Mouse (Mus musculus): Measurements from ENCODE around the gene Dlg4. TPM values are rescaled to one million over a fixed set of nuclear protein-coding genes. Genes with fewer than 3 reads are reported as not detected.

Gene Dlg4
- 25.6 and 32.7 TPM in 2 replicates for polyA plus RNA-seq (2015; fragmentation: Nextera tagmentation; extraction: Ambion mirVana)

DNA sequence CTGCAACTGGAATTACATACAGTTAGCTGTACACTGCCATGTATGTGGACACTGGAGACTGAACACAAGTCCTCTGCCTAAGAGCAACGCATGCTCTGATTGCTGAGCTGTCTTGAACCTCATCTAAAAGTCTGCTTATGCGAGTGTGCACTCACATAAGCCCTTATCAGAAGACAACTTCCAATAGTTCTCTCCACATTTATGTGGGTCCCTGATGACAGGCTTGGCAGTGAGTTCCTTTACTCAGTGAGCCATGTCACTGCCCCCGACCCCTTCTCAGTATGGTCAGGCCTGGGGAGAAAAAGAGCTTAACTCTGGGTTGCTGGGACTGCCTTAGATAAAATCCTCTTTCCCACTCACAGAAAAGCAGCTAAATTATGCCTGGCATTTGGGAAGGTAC, at the start of gene Dlg4:
TSS of gene Dlg4 (plus strand) at position 274 of the 400 bp plus-strand sequence.
- ATAC-seq, result no peak
- 62% methylated on average over 3 of the region's 3 CpGs for WGBS
- Histone ChIP-seq H3K4me3 (replicated peaks; ENCODE audit: low read length) (peak within 1 kb of the TSS; percentile 72), H3K27me3 (replicated peaks; ENCODE audit: control insufficient read depth, insufficient read depth, low read length) (no peaks in the 10 kb centered on the region), H3K4me1 (replicated peaks; ENCODE audit: control insufficient read depth, insufficient read depth, low read length) (peaks cover 47% of the 10 kb centered on the region), H3K9me3 (ENCODE audit: control insufficient read depth, low read length) (no peaks in the 10 kb centered on the region), H3K36me3 (ENCODE audit: control insufficient read depth, insufficient read depth) (peaks cover 1% of the 10 kb centered on the region), H3K27ac (ENCODE audit: low read length) (peak within 1 kb of the TSS; percentile 95), H3K4me2 (ENCODE audit: low read length) (peak within 1 kb of the TSS; percentile 83), H3K9ac (replicated peaks; ENCODE audit: low read depth, low read length) (peak within 1 kb of the TSS; percentile 92)

DNA sequence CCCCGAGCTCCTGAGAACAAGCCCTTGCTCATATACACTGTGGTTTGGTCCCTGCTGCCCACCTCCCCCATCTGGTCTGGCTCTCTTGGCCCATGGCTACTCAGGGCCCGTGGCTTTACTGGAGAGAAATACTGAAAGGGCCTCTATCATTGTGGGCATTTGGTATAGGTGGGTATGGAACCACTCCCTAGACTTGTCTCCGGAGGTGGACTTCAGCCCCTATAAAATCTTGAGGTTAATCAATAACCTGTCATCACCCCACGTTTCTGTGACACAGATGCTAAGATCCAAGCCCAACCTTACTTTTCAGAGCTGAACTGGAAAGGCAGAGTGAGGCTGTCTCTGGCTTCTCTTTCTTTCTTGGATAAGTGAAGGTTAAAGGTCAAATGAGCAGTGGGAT, 47.9 kb upstream of the Dlg4 start:
- Histone ChIP-seq H3K4me2 (ENCODE audit: low read length) (no peak overlapping the region), H3K4me3 (replicated peaks; ENCODE audit: low read length) (no peak overlapping the region), H3K27ac (ENCODE audit: low read length) (no peak overlapping the region), H3K27me3 (replicated peaks; ENCODE audit: control insufficient read depth, insufficient read depth, low read length) (peaks cover 36% of the 10 kb centered on the region), H3K36me3 (ENCODE audit: control insufficient read depth, insufficient read depth) (peaks cover 33% of the 10 kb centered on the region), H3K9me3 (ENCODE audit: control insufficient read depth, low read length) (no peaks in the 10 kb centered on the region), H3K9ac (replicated peaks; ENCODE audit: low read depth, low read length) (no peak overlapping the region), H3K4me1 (replicated peaks; ENCODE audit: control insufficient read depth, insufficient read depth, low read length) (peaks cover 6% of the 10 kb centered on the region)
- 90% methylated on average over 4 of the region's 4 CpGs for WGBS
- ATAC-seq, result no peak

- ATAC-seq, result no peak
- H3K27ac ChIP-seq (ENCODE audit: low read length), result no peak overlapping the region
- H3K4me3 ChIP-seq (replicated peaks; ENCODE audit: low read length), result no peak overlapping the region
- peaks cover 45% of the 10 kb centered on the region for H3K36me3 ChIP-seq (ENCODE audit: control insufficient read depth, insufficient read depth)
- no peak overlapping the region for H3K9ac ChIP-seq (replicated peaks; ENCODE audit: low read depth, low read length)
- 87% methylated on average over 6 of the region's 6 CpGs for WGBS
- H3K4me1 ChIP-seq (replicated peaks; ENCODE audit: control insufficient read depth, insufficient read depth, low read length), result peaks cover 6% of the 10 kb centered on the region
- peaks cover 27% of the 10 kb centered on the region for H3K27me3 ChIP-seq (replicated peaks; ENCODE audit: control insufficient read depth, insufficient read depth, low read length)
- H3K9me3 ChIP-seq (ENCODE audit: control insufficient read depth, low read length), result no peaks in the 10 kb centered on the region
- no peak overlapping the region for H3K4me2 ChIP-seq (ENCODE audit: low read length)
These were observed 46.5 kb upstream of the Dlg4 start for GRCm38 (mm10) chr11:69970222-69970621.

DNA sequence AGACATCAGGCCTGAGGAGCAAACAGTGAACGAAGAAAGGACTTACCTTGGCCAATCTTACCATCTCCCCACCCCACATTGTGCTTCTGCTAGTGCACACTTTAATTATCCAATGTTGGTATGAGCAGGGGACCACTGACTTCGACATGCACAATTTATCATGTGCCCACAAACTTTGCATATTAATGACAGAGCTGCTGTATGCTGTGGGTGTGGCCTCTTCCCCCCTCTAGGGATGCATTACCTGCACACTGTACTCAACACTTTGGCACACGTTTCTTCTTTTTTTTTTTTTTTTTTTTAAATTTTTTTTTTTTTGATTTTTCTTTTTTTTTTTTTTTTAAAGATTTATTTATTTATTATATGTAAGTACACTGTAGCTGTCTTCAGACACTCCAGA, 46.0 kb upstream of the Dlg4 start:
- H3K9ac ChIP-seq (replicated peaks; ENCODE audit: low read depth, low read length), result no peak overlapping the region
- no peak overlapping the region for H3K4me3 ChIP-seq (replicated peaks; ENCODE audit: low read length)
- H3K4me1 ChIP-seq (replicated peaks; ENCODE audit: control insufficient read depth, insufficient read depth, low read length), result peaks cover 6% of the 10 kb centered on the region
- no peak overlapping the region for H3K27ac ChIP-seq (ENCODE audit: low read length)
- peaks cover 23% of the 10 kb centered on the region for H3K27me3 ChIP-seq (replicated peaks; ENCODE audit: control insufficient read depth, insufficient read depth, low read length)
- WGBS, result 83% methylated on average over 3 of the region's 3 CpGs
- H3K4me2 ChIP-seq (ENCODE audit: low read length), result no peak overlapping the region
- no peaks in the 10 kb centered on the region for H3K9me3 ChIP-seq (ENCODE audit: control insufficient read depth, low read length)
- no peak for ATAC-seq
- peaks cover 45% of the 10 kb centered on the region for H3K36me3 ChIP-seq (ENCODE audit: control insufficient read depth, insufficient read depth)

GRCm38 (mm10) chr11:69974907-69975306, 41.8 kb upstream of the Dlg4 start:
- Histone ChIP-seq H3K4me1 (replicated peaks; ENCODE audit: control insufficient read depth, insufficient read depth, low read length) (peaks cover 8% of the 10 kb centered on the region), H3K4me3 (replicated peaks; ENCODE audit: low read length) (no peak overlapping the region), H3K9ac (replicated peaks; ENCODE audit: low read depth, low read length) (no peak overlapping the region), H3K4me2 (ENCODE audit: low read length) (no peak overlapping the region), H3K27me3 (replicated peaks; ENCODE audit: control insufficient read depth, insufficient read depth, low read length) (no peaks in the 10 kb centered on the region), H3K36me3 (ENCODE audit: control insufficient read depth, insufficient read depth) (peaks cover 32% of the 10 kb centered on the region), H3K27ac (ENCODE audit: low read length) (no peak overlapping the region), H3K9me3 (ENCODE audit: control insufficient read depth, low read length) (no peaks in the 10 kb centered on the region)
- 96% methylated on average over 2 of the region's 2 CpGs for WGBS
- ATAC-seq, result no peak

GRCm38 (mm10) chr11:69976271-69976670, 40.5 kb upstream of the Dlg4 start:
- 87% methylated on average over 4 of the region's 4 CpGs for whole genome bisulfite sequencing
- peaks cover 8% of the 10 kb centered on the region for H3K4me1 ChIP-seq (replicated peaks; ENCODE audit: control insufficient read depth, insufficient read depth, low read length)
- no peak for ATAC-seq
- peaks cover 25% of the 10 kb centered on the region for H3K36me3 ChIP-seq (ENCODE audit: control insufficient read depth, insufficient read depth)
- no peak overlapping the region for H3K27ac ChIP-seq (ENCODE audit: low read length)
- no peaks in the 10 kb centered on the region for H3K27me3 ChIP-seq (replicated peaks; ENCODE audit: control insufficient read depth, insufficient read depth, low read length)
- no peak overlapping the region for H3K4me2 ChIP-seq (ENCODE audit: low read length)
- H3K9ac ChIP-seq (replicated peaks; ENCODE audit: low read depth, low read length), result no peak overlapping the region
- H3K9me3 ChIP-seq (ENCODE audit: control insufficient read depth, low read length), result no peaks in the 10 kb centered on the region
- H3K4me3 ChIP-seq (replicated peaks; ENCODE audit: low read length), result no peak overlapping the region

DNA sequence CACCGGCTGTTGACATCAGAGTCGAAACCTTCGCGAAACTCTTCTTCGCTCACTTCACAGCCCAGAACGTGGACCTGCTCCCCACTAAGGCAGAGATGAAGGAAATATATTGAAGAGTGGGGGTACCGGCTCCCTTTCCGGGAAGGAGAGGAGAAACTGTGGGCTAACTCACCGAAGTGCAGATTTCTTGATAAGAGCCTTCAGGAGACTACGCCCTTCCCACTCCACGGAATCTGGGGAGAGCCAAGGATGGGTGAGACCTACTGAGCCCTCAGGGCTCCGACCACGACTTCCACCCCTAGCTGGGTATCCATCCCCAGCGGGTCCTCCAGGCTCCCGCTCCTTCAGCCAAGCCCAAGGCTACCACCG, 36.9 kb upstream of the Dlg4 start:
- Histone ChIP-seq H3K9me3 (ENCODE audit: control insufficient read depth, low read length) (no peaks in the 10 kb centered on the region), H3K36me3 (ENCODE audit: control insufficient read depth, insufficient read depth) (peaks cover 9% of the 10 kb centered on the region), H3K27ac (ENCODE audit: low read length) (peak overlapping the region; percentile 98), H3K27me3 (replicated peaks; ENCODE audit: control insufficient read depth, insufficient read depth, low read length) (no peaks in the 10 kb centered on the region), H3K4me2 (ENCODE audit: low read length) (peak overlapping the region; percentile 77), H3K4me1 (replicated peaks; ENCODE audit: control insufficient read depth, insufficient read depth, low read length) (peaks cover 30% of the 10 kb centered on the region), H3K4me3 (replicated peaks; ENCODE audit: low read length) (peak overlapping the region; percentile 73), H3K9ac (replicated peaks; ENCODE audit: low read depth, low read length) (peak overlapping the region; percentile 74)
- 3% methylated on average over 16 of the region's 16 CpGs for WGBS
- ATAC-seq, result no peak

- Histone ChIP-seq H3K4me2 (ENCODE audit: low read length) (peak overlapping the region; percentile 77), H3K4me1 (replicated peaks; ENCODE audit: control insufficient read depth, insufficient read depth, low read length) (peaks cover 30% of the 10 kb centered on the region), H3K27me3 (replicated peaks; ENCODE audit: control insufficient read depth, insufficient read depth, low read length) (no peaks in the 10 kb centered on the region), H3K27ac (ENCODE audit: low read length) (peak overlapping the region; percentile 98), H3K36me3 (ENCODE audit: control insufficient read depth, insufficient read depth) (peaks cover 14% of the 10 kb centered on the region), H3K9ac (replicated peaks; ENCODE audit: low read depth, low read length) (peak overlapping the region; percentile 80), H3K4me3 (replicated peaks; ENCODE audit: low read length) (peak overlapping the region; percentile 73), H3K9me3 (ENCODE audit: control insufficient read depth, low read length) (no peaks in the 10 kb centered on the region)
- ATAC-seq, result peak; percentile 93
- under 1% methylated on average over 39 of the region's 60 CpGs for WGBS
These were observed 36.3 kb upstream of the Dlg4 start for GRCm38 (mm10) chr11:69980196-69981140.

- under 1% methylated on average over 43 of the region's 43 CpGs for WGBS
- peak within 1 kb of the TSS; percentile 98 for H3K27ac ChIP-seq (ENCODE audit: low read length)
- ATAC-seq, result no peak; the same call in 1 of the 2 replicates
These were observed 35.5 kb upstream of the Dlg4 start, which contains the start of gene Ctdnep1 for GRCm38 (mm10) chr11:69981141-69981762. Gene Ctdnep1 (plus strand): TSS chr11:69981156.

More at GRCm38 (mm10) chr11:69981141-69981762, 35.5 kb upstream of the Dlg4 start, which contains the start of gene Ctdnep1:
- Histone ChIP-seq H3K4me2 (ENCODE audit: low read length) (peak within 1 kb of the TSS; percentile 77), H3K4me3 (replicated peaks; ENCODE audit: low read length) (peak within 1 kb of the TSS; percentile 73), H3K36me3 (ENCODE audit: control insufficient read depth, insufficient read depth) (peaks cover 17% of the 10 kb centered on the region), H3K27me3 (replicated peaks; ENCODE audit: control insufficient read depth, insufficient read depth, low read length) (no peaks in the 10 kb centered on the region), H3K9ac (replicated peaks; ENCODE audit: low read depth, low read length) (peak within 1 kb of the TSS; percentile 80), H3K9me3 (ENCODE audit: control insufficient read depth, low read length) (no peaks in the 10 kb centered on the region), H3K4me1 (replicated peaks; ENCODE audit: control insufficient read depth, insufficient read depth, low read length) (peaks cover 30% of the 10 kb centered on the region)
